Mouse (Mus musculus) ES-Bruce4 (cell line): Measurements from ENCODE around the gene Map7d2.

Experiments used
- CTCF ChIP-seq: IDR thresholded peaks from one replicate; pipeline ENCODE4 v1.8.1; 2011; ENCODE audit warnings: low read depth, low read length
- EP300 ChIP-seq: IDR thresholded peaks from 2 replicates; pipeline ENCODE4 v1.6.1; 2011; ENCODE audit warnings: low read depth, low read length; ENCODE audit not compliant: insufficient read depth
- POLR2A ChIP-seq: IDR thresholded peaks from one replicate; pipeline ENCODE4 v1.8.1; 2011; ENCODE audit warnings: low read length; ENCODE audit not compliant: insufficient read depth

DNA sequence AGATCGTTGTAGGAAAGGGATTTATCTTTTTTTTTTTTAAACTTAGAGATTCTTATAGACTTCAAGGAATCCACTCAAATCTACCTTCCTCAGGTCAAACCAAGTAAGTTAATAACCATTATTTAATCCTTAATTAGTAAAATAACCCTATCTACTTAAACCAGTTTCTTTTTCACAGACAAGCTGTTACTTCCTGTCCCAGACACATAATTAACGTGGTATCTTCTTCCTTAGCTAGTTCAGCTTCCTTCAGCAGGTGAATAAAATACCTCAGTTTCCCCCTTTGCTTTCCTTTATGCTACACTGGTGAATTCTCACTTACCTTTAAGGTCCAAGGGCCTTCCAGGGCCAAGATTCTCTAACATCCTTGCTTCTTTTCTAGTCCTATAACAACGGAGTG is 107.4 kb downstream of the Map7d2 start:
- no peak for TF ChIP-seq CTCF
- no peak for TF ChIP-seq POLR2A
- TF ChIP-seq EP300, result no peak
